Mouse (Mus musculus) heart, embryonic 12.5 days (tissue): ENCODE measurements around the gene Actg2. TPM values are rescaled to one million over a fixed set of nuclear protein-coding genes. Genes with fewer than 3 reads are reported as not detected.

ENCODE experiments used
- ATAC-seq: fragments of 200-750 bp; cut with Nextera tagmentation; 2 replicates; pipeline ENCODE4 v1.8.0; 2017; ENCODE audit warnings: moderate TSS enrichment, moderate library complexity; ENCODE audit not compliant: insufficient number of reproducible peaks, low FRiP score
- H3K27ac ChIP-seq: fragments of 300-500 bp; sonication (generic); 2 replicates; pipeline ENCODE4 v1.5.1; 2016; ENCODE audit warnings: mild to moderate bottlenecking, moderate library complexity; ENCODE audit not compliant: poor library complexity, severe bottlenecking
- H3K27me3 ChIP-seq: fragments of 300-500 bp; sonication (generic); replicated peaks from 2 replicates; pipeline ENCODE4 v1.6.1; 2016; ENCODE audit warnings: mild to moderate bottlenecking, moderate library complexity
- H3K36me3 ChIP-seq: fragments of 300-500 bp; sonication (generic); 2 replicates; pipeline ENCODE4 v1.6.1; 2016; ENCODE audit warnings: mild to moderate bottlenecking, moderate library complexity
- H3K4me1 ChIP-seq: fragments of 300-500 bp; sonication (generic); replicated peaks from 2 replicates; pipeline ENCODE4 v1.6.1; 2016; ENCODE audit warnings: mild to moderate bottlenecking
- H3K4me2 ChIP-seq: fragments of 300-500 bp; sonication (generic); 2 replicates; pipeline ENCODE4 v1.6.1; 2016; ENCODE audit warnings: mild to moderate bottlenecking, moderate library complexity
- H3K4me3 ChIP-seq: fragments of 300-500 bp; sonication (generic); 2 replicates; pipeline ENCODE4 v1.5.1; 2016; ENCODE audit warnings: mild to moderate bottlenecking
- H3K9ac ChIP-seq: fragments of 300-500 bp; sonication (generic); 2 replicates; pipeline ENCODE4 v1.6.1; 2016; ENCODE audit warnings: mild to moderate bottlenecking, moderate library complexity
- H3K9me3 ChIP-seq: fragments of 300-500 bp; sonication (generic); replicated peaks from 2 replicates; pipeline ENCODE4 v1.6.1; 2016; ENCODE audit warnings: mild to moderate bottlenecking, moderate library complexity
- WGBS: fragments of 180-500 bp; shearing (Covaris S2); methylation state at CpG from one replicate; pipeline ENCODE4 v1.1.7; 2016; 5-methylcytosine and 5-hydroxymethylcytosine counted together
- polyA plus RNA-seq: library from polyadenylated mRNA; unstranded; fragments of >200 nt; fragmentation: Nextera tagmentation; extraction: Ambion mirVana; gene quantifications from 2 replicates; pipeline ENCODE4 v1.2.1, GENCODE M21; 2016

Gene Actg2
- polyA plus RNA-seq, 1 experiment from 2014 or later, result 8.6 TPM

DNA sequence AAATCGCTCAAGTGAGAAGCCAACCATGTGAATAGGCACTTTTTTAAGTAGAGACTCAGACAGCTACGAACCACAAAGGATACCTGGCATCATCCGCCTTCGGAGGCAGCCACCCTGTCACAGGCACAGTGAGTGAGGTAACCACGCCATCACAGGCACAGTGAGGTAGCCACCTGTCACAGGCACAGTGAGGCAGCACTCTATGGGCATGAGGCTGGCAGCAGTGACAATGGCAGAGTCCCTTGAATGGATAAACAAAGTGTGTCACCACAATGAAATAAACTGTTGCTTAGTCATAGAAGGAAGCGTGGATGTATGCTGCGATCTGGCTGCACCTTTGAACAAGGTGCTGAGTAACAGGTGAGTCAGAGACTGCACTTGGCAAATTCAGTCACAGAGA, 57.4 kb downstream of the Actg2 start:
- no peak overlapping the region for H3K4me2 ChIP-seq
- H3K9me3 ChIP-seq, result no peaks in the 10 kb centered on the region
- H3K9ac ChIP-seq, result no peak overlapping the region
- peaks cover 6% of the 10 kb centered on the region; the same call in 1 of the 2 replicates for H3K4me1 ChIP-seq
- H3K4me3 ChIP-seq, result no peak overlapping the region
- ATAC-seq, result no peak
- H3K36me3 ChIP-seq, result peaks cover 44% of the 10 kb centered on the region
- H3K27ac ChIP-seq, result no peak overlapping the region
- no peaks in the 10 kb centered on the region for H3K27me3 ChIP-seq
- WGBS, result 89% methylated on average over 7 of the region's 7 CpGs

DNA sequence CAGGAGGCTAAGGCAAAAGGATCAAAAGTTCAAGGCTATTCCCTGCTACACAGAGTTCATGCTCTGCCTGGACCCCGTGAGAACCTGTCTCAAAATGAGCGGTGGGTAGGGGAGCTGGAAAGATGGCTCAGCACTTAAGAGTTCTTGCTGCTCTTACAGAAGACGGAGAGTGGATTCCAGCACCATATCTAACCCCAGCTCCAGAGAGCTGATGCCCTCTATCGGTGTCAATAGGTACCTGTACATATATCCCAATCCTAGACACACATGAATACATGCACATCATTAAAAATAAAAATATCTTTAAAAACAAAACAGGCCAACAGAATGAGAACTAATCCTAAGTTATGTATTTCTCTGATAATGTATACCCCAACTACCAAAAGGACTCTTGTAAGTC, 57.8 kb downstream of the Actg2 start:
- no peak for ATAC-seq
- Histone ChIP-seq H3K4me1 (peaks cover 6% of the 10 kb centered on the region; the same call in 1 of the 2 replicates), H3K27me3 (no peaks in the 10 kb centered on the region), H3K4me2 (no peak overlapping the region), H3K9me3 (no peaks in the 10 kb centered on the region), H3K27ac (no peak overlapping the region), H3K36me3 (peaks cover 43% of the 10 kb centered on the region), H3K4me3 (no peak overlapping the region), H3K9ac (no peak overlapping the region)
- WGBS, result 54% methylated on average over 4 of the region's 4 CpGs

DNA sequence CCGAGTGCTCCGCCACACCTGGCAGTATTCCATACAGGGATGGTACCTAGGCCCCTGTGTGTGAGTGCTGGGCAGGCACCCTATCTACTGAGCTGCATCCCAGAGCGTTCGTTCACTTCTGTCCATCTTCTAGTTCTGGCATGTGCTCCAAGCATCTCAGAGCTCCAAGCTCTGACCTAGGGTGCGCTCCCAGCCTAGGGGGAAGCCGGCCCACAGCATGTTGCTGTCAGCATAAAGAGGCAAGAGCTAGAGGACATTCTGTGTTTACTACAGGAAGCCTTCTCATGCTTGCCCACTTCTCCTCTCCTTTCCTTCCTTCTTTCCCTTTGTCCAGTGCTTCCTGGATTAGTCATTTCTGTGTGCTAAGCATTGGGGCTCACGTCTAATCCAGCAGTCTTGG, 60.6 kb downstream of the Actg2 start:
- H3K9me3 ChIP-seq, result no peaks in the 10 kb centered on the region
- H3K27ac ChIP-seq, result no peak overlapping the region
- no peak overlapping the region for H3K4me2 ChIP-seq
- no peak overlapping the region for H3K4me3 ChIP-seq
- ATAC-seq, result no peak
- 62% methylated on average over 7 of the region's 7 CpGs for WGBS
- H3K9ac ChIP-seq, result no peak overlapping the region
- H3K4me1 ChIP-seq, result peaks cover 6% of the 10 kb centered on the region; the same call in 1 of the 2 replicates
- peaks cover 18% of the 10 kb centered on the region for H3K36me3 ChIP-seq
- no peaks in the 10 kb centered on the region for H3K27me3 ChIP-seq

DNA sequence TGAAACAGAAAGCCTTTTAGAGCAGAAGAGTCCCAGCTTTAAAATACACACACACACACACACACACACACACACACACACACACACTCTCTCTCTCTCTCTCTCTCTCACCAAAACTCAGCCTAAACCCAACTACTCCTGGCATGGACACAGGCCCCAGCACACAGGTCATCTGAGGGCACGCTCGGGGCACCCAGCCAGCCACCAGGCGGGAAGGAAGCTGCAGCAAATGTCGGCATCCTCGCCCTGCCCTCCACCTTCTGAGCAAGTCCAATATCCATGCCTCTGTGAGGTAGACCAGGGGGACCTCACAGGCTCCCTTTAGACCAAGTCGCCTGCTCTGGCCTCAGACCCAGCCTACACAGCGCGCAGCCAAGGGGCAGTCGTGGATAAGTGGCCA, 62.8 kb downstream of the Actg2 start:
- H3K4me1 ChIP-seq, result peaks cover 6% of the 10 kb centered on the region; the same call in 1 of the 2 replicates
- ATAC-seq, result no peak
- H3K4me2 ChIP-seq, result no peak overlapping the region
- no peak overlapping the region for H3K27ac ChIP-seq
- H3K4me3 ChIP-seq, result no peak overlapping the region
- H3K9me3 ChIP-seq, result no peaks in the 10 kb centered on the region
- H3K9ac ChIP-seq, result no peak overlapping the region
- 79% methylated on average over 9 of the region's 9 CpGs for WGBS
- no peaks in the 10 kb centered on the region for H3K27me3 ChIP-seq
- H3K36me3 ChIP-seq, result no peaks in the 10 kb centered on the region

DNA sequence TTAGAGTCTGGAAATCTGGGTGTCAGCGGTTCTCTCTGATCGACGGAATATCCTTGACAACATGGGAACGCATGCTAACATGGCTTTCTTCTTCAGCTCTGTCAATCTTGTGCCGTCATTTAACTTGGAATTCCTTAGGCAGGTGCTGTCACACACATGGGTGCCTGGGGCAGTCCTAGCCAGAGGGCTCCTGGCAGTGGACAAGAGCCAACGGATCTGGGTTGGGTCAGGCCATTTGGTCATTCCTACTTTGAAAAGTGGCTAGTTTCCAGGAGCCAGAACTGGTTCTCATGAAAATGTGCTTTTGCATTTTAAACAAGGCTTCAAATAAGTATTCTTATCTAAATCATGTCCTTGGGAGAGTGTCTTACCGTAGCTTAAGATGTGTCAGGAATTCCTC, 64.3 kb downstream of the Actg2 start:
- Histone ChIP-seq H3K36me3 (no peaks in the 10 kb centered on the region), H3K27me3 (no peaks in the 10 kb centered on the region), H3K4me3 (no peak overlapping the region), H3K9ac (no peak overlapping the region), H3K4me1 (peaks cover 6% of the 10 kb centered on the region; the same call in 1 of the 2 replicates), H3K9me3 (no peaks in the 10 kb centered on the region), H3K27ac (no peak overlapping the region), H3K4me2 (no peak overlapping the region)
- no peak for ATAC-seq
- 85% methylated on average over 7 of the region's 7 CpGs for WGBS

DNA sequence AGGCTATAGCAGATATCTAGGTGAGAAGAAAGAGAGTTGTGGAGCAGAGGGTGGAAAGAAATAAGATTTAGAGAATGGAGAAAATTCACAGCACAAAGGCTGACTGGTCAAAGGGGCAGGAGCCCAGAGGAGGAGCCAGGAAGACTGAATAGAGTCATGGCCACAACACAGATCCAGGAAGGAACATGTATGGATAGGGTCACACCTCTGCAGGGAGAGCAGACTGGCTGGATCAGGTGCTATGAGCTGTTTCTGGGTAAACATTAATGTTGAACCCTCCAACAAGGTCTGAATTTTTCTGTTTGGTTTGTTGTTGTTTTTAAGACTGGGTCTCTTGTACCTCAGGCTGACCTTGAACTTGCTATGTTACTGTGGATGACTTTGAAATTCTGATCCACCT, 72.1 kb downstream of the Actg2 start:
- no peaks in the 10 kb centered on the region for H3K27me3 ChIP-seq
- no peaks in the 10 kb centered on the region for H3K36me3 ChIP-seq
- ATAC-seq, result no peak

More for the DNA sequence above, 72.1 kb downstream of the Actg2 start:
- Histone ChIP-seq H3K9me3 (peaks cover 5% of the 10 kb centered on the region; the same call in 1 of the 2 replicates), H3K27ac (no peak overlapping the region), H3K4me2 (no peak overlapping the region), H3K9ac (no peak overlapping the region), H3K4me3 (no peak overlapping the region), H3K4me1 (peaks cover 16% of the 10 kb centered on the region)

Other genes starting within 250 kb of the Actg2 start
- gene Mthfd2, start 210.4 kb downstream of the Actg2 start, polyA plus RNA-seq, result 38.9 TPM in 2 replicates
- gene Mob1a, start 210.2 kb downstream of the Actg2 start, polyA plus RNA-seq, result 42.6 and 43.3 TPM in 2 replicates
- gene Bola3, start 187.1 kb downstream of the Actg2 start, polyA plus RNA-seq, result 262 and 274 TPM in 2 replicates
- 31.3 and 33.6 TPM in 2 replicates for gene Tet3, start 77.2 kb downstream of the Actg2 start, polyA plus RNA-seq
- gene Dguok, start 29.3 kb downstream of the Actg2 start, polyA plus RNA-seq, result 46.5 and 52.5 TPM in 2 replicates
- 24.4 and 25.8 TPM in 2 replicates for gene Stambp, start 36.5 kb upstream of the Actg2 start, polyA plus RNA-seq
- gene Clec4f, start 119.9 kb upstream of the Actg2 start, polyA plus RNA-seq, result 0.33 and 0.40 TPM in 2 replicates
- gene Cd207, start 141.6 kb upstream of the Actg2 start, polyA plus RNA-seq, result not detected in 2 replicates
- gene Vax2, start 175.0 kb upstream of the Actg2 start, polyA plus RNA-seq, result 0.14 TPM in 1 of 2 replicates, not detected in the other
- not detected in 2 replicates for gene Atp6v1b1, start 206.7 kb upstream of the Actg2 start, polyA plus RNA-seq
- not detected in 2 replicates for gene Ankrd53, start 226.4 kb upstream of the Actg2 start, polyA plus RNA-seq
- 67.7 and 76.3 TPM in 2 replicates for gene Tex261, start 239.5 kb upstream of the Actg2 start, polyA plus RNA-seq